Mouse (Mus musculus): ENCODE data around the gene Skap1. TPM values are rescaled to one million over a fixed set of nuclear protein-coding genes. Genes with fewer than 3 reads are reported as not detected.

The Skap1 gene
- 1.1 TPM in 2 replicates for polyA plus RNA-seq (2015; fragmentation: Nextera tagmentation; extraction: Ambion mirVana)

- Histone ChIP-seq H3K4me3 (replicated peaks) (peak within 1 kb of the TSS; percentile 31), H3K27me3 (replicated peaks) (peaks cover 41% of the 10 kb centered on the region), H3K9me3 (no peaks in the 10 kb centered on the region), H3K9ac (no peak within 1 kb of the TSS), H3K4me2 (peak within 1 kb of the TSS; percentile 73), H3K36me3 (no peaks in the 10 kb centered on the region), H3K27ac (no peak within 1 kb of the TSS), H3K4me1 (peaks cover 6% of the 10 kb centered on the region; the same call in 1 of the 2 replicates)
- 7% methylated on average over 42 of the region's 42 CpGs for WGBS
- ATAC-seq (ENCODE audit: insufficient read depth, low FRiP score, low read depth) = no peak
Measured at GRCm38 (mm10) chr11:96463986-96464715, at the start of gene Skap1. TSS of gene Skap1 (plus strand) at chr11:96464593.

GRCm38 (mm10) chr11:96421074-96421473 lies 43.3 kb upstream of the Skap1 start:
- ATAC-seq (ENCODE audit: insufficient read depth, low FRiP score, low read depth) = 0 out of 2 replicates have a peak, but pooled peaks have one; percentile 22
- 0 out of 2 replicates have a peak overlapping the region, but pooled peaks have one; percentile 8 for H3K4me2 ChIP-seq
- H3K36me3 ChIP-seq = no peaks in the 10 kb centered on the region
- H3K4me1 ChIP-seq = peaks cover 10% of the 10 kb centered on the region
- peak overlapping the region; percentile 61; the same call in 1 of the 2 replicates for H3K27ac ChIP-seq
- H3K27me3 ChIP-seq (replicated peaks) = no peaks in the 10 kb centered on the region
- no peaks in the 10 kb centered on the region for H3K9me3 ChIP-seq
- 22% methylated on average over 5 of the region's 5 CpGs for WGBS
- H3K9ac ChIP-seq = no peak overlapping the region
- no peak overlapping the region for H3K4me3 ChIP-seq (replicated peaks)

- ATAC-seq (ENCODE audit: insufficient read depth, low FRiP score, low read depth) = peak; percentile 71
- no peaks in the 10 kb centered on the region for H3K36me3 ChIP-seq
- WGBS = 23% methylated on average over 11 of the region's 11 CpGs
- no peaks in the 10 kb centered on the region for H3K27me3 ChIP-seq (replicated peaks)
- H3K4me1 ChIP-seq = peaks cover 10% of the 10 kb centered on the region
- H3K27ac ChIP-seq = peak overlapping the region; percentile 61; the same call in 1 of the 2 replicates
- H3K4me3 ChIP-seq (replicated peaks) = no peak overlapping the region
- H3K9ac ChIP-seq = no peak overlapping the region
- H3K9me3 ChIP-seq = no peaks in the 10 kb centered on the region
- H3K4me2 ChIP-seq = 0 out of 2 replicates have a peak overlapping the region, but pooled peaks have one; percentile 8
Measured at GRCm38 (mm10) chr11:96421517-96422265, 42.7 kb upstream of the Skap1 start.

- no peak overlapping the region for H3K9ac ChIP-seq
- no peaks in the 10 kb centered on the region for H3K36me3 ChIP-seq
- no peak overlapping the region for H3K4me2 ChIP-seq
- H3K9me3 ChIP-seq = no peaks in the 10 kb centered on the region
- H3K4me1 ChIP-seq = peaks cover 10% of the 10 kb centered on the region
- no peak for ATAC-seq (ENCODE audit: insufficient read depth, low FRiP score, low read depth)
- H3K27ac ChIP-seq = no peak overlapping the region
- 91% methylated on average over 6 of the region's 6 CpGs for WGBS
- 0 out of 2 replicates have a peak, but pooled peaks cover 5% of the 10 kb centered on the region for H3K27me3 ChIP-seq (replicated peaks)
- H3K4me3 ChIP-seq (replicated peaks) = no peak overlapping the region
Measured at GRCm38 (mm10) chr11:96425193-96425592, 39.2 kb upstream of the Skap1 start.

- Histone ChIP-seq H3K4me2 (no peak overlapping the region), H3K27ac (no peak overlapping the region), H3K4me3 (replicated peaks) (no peak overlapping the region), H3K9ac (no peak overlapping the region), H3K27me3 (replicated peaks) (0 out of 2 replicates have a peak, but pooled peaks cover 5% of the 10 kb centered on the region), H3K9me3 (no peaks in the 10 kb centered on the region), H3K4me1 (0 out of 2 replicates have a peak, but pooled peaks cover 5% of the 10 kb centered on the region), H3K36me3 (no peaks in the 10 kb centered on the region)
- WGBS = 46% methylated on average over 6 of the region's 6 CpGs
- ATAC-seq (ENCODE audit: insufficient read depth, low FRiP score, low read depth) = no peak
Measured at GRCm38 (mm10) chr11:96426191-96426590, 38.2 kb upstream of the Skap1 start.

- H3K4me1 ChIP-seq = 0 out of 2 replicates have a peak, but pooled peaks cover 7% of the 10 kb centered on the region
- no peak for ATAC-seq (ENCODE audit: insufficient read depth, low FRiP score, low read depth)
- H3K27ac ChIP-seq = no peak overlapping the region
- H3K4me2 ChIP-seq = no peak overlapping the region
- H3K27me3 ChIP-seq (replicated peaks) = 0 out of 2 replicates have a peak, but pooled peaks cover 5% of the 10 kb centered on the region
- no peak overlapping the region for H3K4me3 ChIP-seq (replicated peaks)
- no peaks in the 10 kb centered on the region for H3K9me3 ChIP-seq
- H3K9ac ChIP-seq = no peak overlapping the region
- H3K36me3 ChIP-seq = no peaks in the 10 kb centered on the region
- 39% methylated on average over 2 of the region's 2 CpGs for WGBS
Measured at GRCm38 (mm10) chr11:96426805-96427204, 37.6 kb upstream of the Skap1 start.

GRCm38 (mm10) chr11:96429062-96429461 lies 35.3 kb upstream of the Skap1 start:
- ATAC-seq (ENCODE audit: insufficient read depth, low FRiP score, low read depth) = no peak; the same call in 1 of the 2 replicates
- Histone ChIP-seq H3K4me3 (replicated peaks) (no peak overlapping the region), H3K27me3 (replicated peaks) (0 out of 2 replicates have a peak, but pooled peaks cover 5% of the 10 kb centered on the region), H3K4me1 (0 out of 2 replicates have a peak, but pooled peaks cover 6% of the 10 kb centered on the region), H3K9ac (no peak overlapping the region), H3K27ac (no peak overlapping the region), H3K9me3 (no peaks in the 10 kb centered on the region), H3K4me2 (no peak overlapping the region), H3K36me3 (no peaks in the 10 kb centered on the region)
- 81% methylated on average over 2 of the region's 2 CpGs for WGBS

GRCm38 (mm10) chr11:96429891-96430290 lies 34.5 kb upstream of the Skap1 start:
- Histone ChIP-seq H3K4me3 (replicated peaks) (no peak overlapping the region), H3K9me3 (no peaks in the 10 kb centered on the region), H3K27ac (no peak overlapping the region), H3K9ac (no peak overlapping the region), H3K27me3 (replicated peaks) (0 out of 2 replicates have a peak, but pooled peaks cover 5% of the 10 kb centered on the region), H3K4me1 (0 out of 2 replicates have a peak, but pooled peaks cover 6% of the 10 kb centered on the region), H3K4me2 (no peak overlapping the region), H3K36me3 (no peaks in the 10 kb centered on the region)
- ATAC-seq (ENCODE audit: insufficient read depth, low FRiP score, low read depth) = no peak
- 75% methylated on average over 5 of the region's 5 CpGs for WGBS

- Histone ChIP-seq H3K36me3 (no peaks in the 10 kb centered on the region), H3K4me3 (replicated peaks) (no peak overlapping the region), H3K4me2 (no peak overlapping the region), H3K9me3 (no peaks in the 10 kb centered on the region), H3K4me1 (0 out of 2 replicates have a peak, but pooled peaks cover 6% of the 10 kb centered on the region), H3K9ac (no peak overlapping the region), H3K27ac (no peak overlapping the region), H3K27me3 (replicated peaks) (0 out of 2 replicates have a peak, but pooled peaks cover 5% of the 10 kb centered on the region)
- ATAC-seq (ENCODE audit: insufficient read depth, low FRiP score, low read depth) = no peak
- 38% methylated on average over 9 of the region's 9 CpGs for WGBS
Measured at GRCm38 (mm10) chr11:96431871-96432270, 32.5 kb upstream of the Skap1 start.

- Histone ChIP-seq H3K27me3 (replicated peaks) (no peaks in the 10 kb centered on the region; the same call in 1 of the 2 replicates), H3K9me3 (no peaks in the 10 kb centered on the region), H3K4me1 (0 out of 2 replicates have a peak, but pooled peaks cover 6% of the 10 kb centered on the region), H3K4me3 (replicated peaks) (no peak overlapping the region), H3K27ac (no peak overlapping the region), H3K4me2 (no peak overlapping the region), H3K36me3 (no peaks in the 10 kb centered on the region), H3K9ac (no peak overlapping the region)
- ATAC-seq (ENCODE audit: insufficient read depth, low FRiP score, low read depth) = no peak
- 64% methylated on average over 6 of the region's 6 CpGs for WGBS
Measured at GRCm38 (mm10) chr11:96434888-96435287, 29.5 kb upstream of the Skap1 start.

- Histone ChIP-seq H3K36me3 (no peaks in the 10 kb centered on the region), H3K9ac (no peak overlapping the region), H3K4me2 (no peak overlapping the region), H3K27me3 (replicated peaks) (no peaks in the 10 kb centered on the region; the same call in 1 of the 2 replicates), H3K9me3 (no peaks in the 10 kb centered on the region), H3K4me1 (0 out of 2 replicates have a peak, but pooled peaks cover 5% of the 10 kb centered on the region), H3K4me3 (replicated peaks) (no peak overlapping the region), H3K27ac (no peak overlapping the region)
- WGBS = 69% methylated on average over 7 of the region's 7 CpGs
- ATAC-seq (ENCODE audit: insufficient read depth, low FRiP score, low read depth) = no peak
Measured at GRCm38 (mm10) chr11:96436525-96436924, 27.9 kb upstream of the Skap1 start.

Measured in stomach, embryonic 15.5 days (tissue).